Mouse (Mus musculus) ovary, adult 18-20 months (tissue): Measurements from ENCODE around the gene Anp32e.
A peak's percentile ranks its signal among the peaks of the same experiment; 100 is the strongest.
"Not testable (repeated sequence)": the region's sequence is repeated elsewhere in the genome, so short reads cannot be mapped to it uniquely, and the experiment has no call there.

Experiments
- DNase-seq: peaks from one replicate; pipeline ENCODE4 v3.0.0; 2022; ENCODE audit warnings: low spot score, mixed read lengths

Anp32e gene

GRCm38 (mm10) chr3:95904568-95904967 is 24.5 kb upstream of the Anp32e start, which contains the start of gene Car14:
TSS of gene Car14 (minus strand) at chr3:95904691.
- DNase-seq, result peak; percentile 28

- DNase-seq, result no peak
Observed at GRCm38 (mm10) chr3:95905146-95905939, 23.7 kb upstream of the Anp32e start.

- peak; percentile 42 for DNase-seq
Observed at GRCm38 (mm10) chr3:95905940-95906492, 23.0 kb upstream of the Anp32e start.

- no peak for DNase-seq
Observed at GRCm38 (mm10) chr3:95906860-95907259, 22.2 kb upstream of the Anp32e start.

- no peak for DNase-seq
Observed at GRCm38 (mm10) chr3:95907613-95908012, 21.4 kb upstream of the Anp32e start.

GRCm38 (mm10) chr3:95914706-95915105 is 14.3 kb upstream of the Anp32e start:
- no peak for DNase-seq

- DNase-seq, result no peak
Observed at GRCm38 (mm10) chr3:95916760-95917159, 12.3 kb upstream of the Anp32e start.

- not testable (repeated sequence) for DNase-seq
Observed at GRCm38 (mm10) chr3:95920532-95920931, 8.5 kb upstream of the Anp32e start.

GRCm38 (mm10) chr3:95923429-95923828 is 5.6 kb upstream of the Anp32e start:
- DNase-seq, result not testable (repeated sequence)

- DNase-seq, result no peak
Observed at GRCm38 (mm10) chr3:95924185-95924584, 4.9 kb upstream of the Anp32e start.

- DNase-seq, result no peak
Observed at GRCm38 (mm10) chr3:95925087-95925486, 4.0 kb upstream of the Anp32e start.

- DNase-seq, result no peak
Observed at GRCm38 (mm10) chr3:95928261-95928657, 787 bp upstream of the Anp32e start.

GRCm38 (mm10) chr3:95929581-95930470 is 780 bp downstream of the Anp32e start:
- peak; percentile 9 for DNase-seq

GRCm38 (mm10) chr3:95930471-95930789 is 1.4 kb downstream of the Anp32e start:
- DNase-seq, result no peak

GRCm38 (mm10) chr3:95931471-95931870 is 2.4 kb downstream of the Anp32e start:
- DNase-seq, result no peak

GRCm38 (mm10) chr3:95932157-95932556 is 3.1 kb downstream of the Anp32e start:
- no peak for DNase-seq

GRCm38 (mm10) chr3:95932566-95932965 is 3.5 kb downstream of the Anp32e start:
- no peak for DNase-seq

- no peak for DNase-seq
Observed at GRCm38 (mm10) chr3:95933111-95933750, 4.2 kb downstream of the Anp32e start.

GRCm38 (mm10) chr3:95934448-95934847 is 5.4 kb downstream of the Anp32e start:
- no peak for DNase-seq

- no peak for DNase-seq
Observed at GRCm38 (mm10) chr3:95938217-95938616, 9.2 kb downstream of the Anp32e start.

- DNase-seq, result no peak
Observed at GRCm38 (mm10) chr3:95938835-95939234, 9.8 kb downstream of the Anp32e start.

- no peak for DNase-seq
Observed at GRCm38 (mm10) chr3:95942749-95943148, 13.7 kb downstream of the Anp32e start.
